Mouse (Mus musculus) kidney, postnatal 14 days (tissue): ENCODE measurements at regions not wholly inside any gene's neighbourhood (a gene's known extent, or its start where the extent isn't known, plus 50 kb on each side); places are given as distances from the start of the nearest gene placed in this dataset.

ENCODE experiments used
- DNase-seq: peaks from one replicate; pipeline ENCODE4 v3.0.0; 2022; ENCODE audit warnings: mixed read lengths

- peak; percentile 87 for DNase-seq
Observed at GRCm38 (mm10) chr12:79879093-79879917, 233.5 kb downstream of the Zfp36l1 start.

- DNase-seq = no peak
Observed at GRCm38 (mm10) chr12:79878766-79879092, 234.1 kb downstream of the Zfp36l1 start.

GRCm38 (mm10) chr12:79878163-79878562, 234.7 kb downstream of the Zfp36l1 start:
- DNase-seq = peak; percentile 46

GRCm38 (mm10) chr12:79874333-79874732, 238.5 kb downstream of the Zfp36l1 start:
- DNase-seq = no peak

GRCm38 (mm10) chr12:79865179-79865552, 247.6 kb downstream of the Zfp36l1 start:
- no peak for DNase-seq

- no peak for DNase-seq
Observed at GRCm38 (mm10) chr12:79864346-79865178, 248.3 kb downstream of the Zfp36l1 start.
